Mouse (Mus musculus): ENCODE data around the gene Svep1. TPM values are rescaled to one million over a fixed set of nuclear protein-coding genes. Genes with fewer than 3 reads are reported as not detected.

Gene Svep1
- polyA plus RNA-seq, 1 experiment from 2014 or later, result 4.7 TPM

GRCm38 (mm10) chr4:58169918-58170317 is 36.7 kb downstream of the Svep1 start:
- ATAC-seq (replicated peaks; ENCODE audit: low FRiP score), result no peak

DNA sequence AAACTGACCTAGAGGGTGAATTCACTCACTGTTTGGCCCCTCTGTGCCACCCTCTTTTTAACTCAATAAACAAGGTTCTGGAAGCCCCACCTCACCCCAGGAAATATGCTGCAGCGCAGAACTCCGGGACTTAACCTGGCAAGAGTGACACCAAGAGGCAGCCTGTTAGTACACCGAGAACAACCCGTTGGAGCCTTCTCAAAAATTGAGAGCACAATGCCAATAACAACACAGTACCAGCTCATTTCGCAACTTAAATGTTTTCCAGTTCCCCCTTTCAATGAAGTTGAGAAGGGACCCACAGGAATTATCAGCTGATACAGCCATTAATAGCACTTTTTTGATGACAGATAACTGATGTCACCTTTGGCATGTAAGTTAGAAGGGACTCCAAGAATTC is 38.3 kb downstream of the Svep1 start:
- ATAC-seq (replicated peaks; ENCODE audit: low FRiP score), result no peak
- no peak overlapping the region for H3K9ac ChIP-seq
- H3K27ac ChIP-seq, result no peak overlapping the region
- H3K4me1 ChIP-seq, result 0 out of 2 replicates have a peak, but pooled peaks cover 3% of the 10 kb centered on the region
- H3K4me3 ChIP-seq (replicated peaks), result no peak overlapping the region
- WGBS, result 84% methylated on average over 5 of the region's 5 CpGs
- H3K4me2 ChIP-seq, result no peak overlapping the region
- no peaks in the 10 kb centered on the region for H3K9me3 ChIP-seq (replicated peaks)
- no peaks in the 10 kb centered on the region for H3K36me3 ChIP-seq
- no peaks in the 10 kb centered on the region for H3K27me3 ChIP-seq

More at GRCm38 (mm10) chr4:58169918-58170317, 36.7 kb downstream of the Svep1 start:
- Histone ChIP-seq H3K9me3 (replicated peaks) (no peaks in the 10 kb centered on the region), H3K9ac (no peak overlapping the region), H3K4me3 (replicated peaks) (no peak overlapping the region), H3K27ac (peak overlapping the region; percentile 14; the same call in 1 of the 2 replicates), H3K36me3 (no peaks in the 10 kb centered on the region), H3K4me2 (no peak overlapping the region), H3K27me3 (no peaks in the 10 kb centered on the region), H3K4me1 (0 out of 2 replicates have a peak, but pooled peaks cover 3% of the 10 kb centered on the region)
- WGBS, result 47% methylated on average over 2 of the region's 2 CpGs

GRCm38 (mm10) chr4:58165711-58166110 is 40.9 kb downstream of the Svep1 start:
- WGBS, result 80% methylated on average over 7 of the region's 7 CpGs

DNA sequence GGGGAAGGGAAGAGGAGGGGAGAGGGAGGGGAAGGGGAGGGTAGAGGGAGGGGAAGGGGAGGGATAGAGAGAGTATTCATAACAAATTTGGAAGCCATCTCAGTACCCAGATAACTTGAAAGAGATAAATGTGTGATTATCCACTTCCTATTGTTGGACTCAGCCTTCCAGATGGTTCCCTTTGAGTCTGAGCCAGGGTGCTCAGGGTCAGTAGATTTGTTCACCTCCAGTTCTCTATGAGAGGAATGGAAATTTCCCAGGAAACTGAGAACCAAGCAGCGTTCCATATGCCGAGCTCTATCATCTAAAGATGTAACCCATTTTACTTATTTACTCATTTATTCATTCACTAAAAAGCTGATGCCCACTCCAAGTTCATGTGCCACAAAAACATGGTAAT is 44.8 kb downstream of the Svep1 start:
- H3K4me3 ChIP-seq (replicated peaks), result no peak overlapping the region
- 88% methylated on average over 2 of the region's 2 CpGs for WGBS
- no peaks in the 10 kb centered on the region for H3K27me3 ChIP-seq
- H3K4me1 ChIP-seq, result no peaks in the 10 kb centered on the region
- no peak overlapping the region for H3K27ac ChIP-seq
- no peaks in the 10 kb centered on the region for H3K36me3 ChIP-seq
- no peak overlapping the region for H3K4me2 ChIP-seq
- no peaks in the 10 kb centered on the region for H3K9me3 ChIP-seq (replicated peaks)
- no peak overlapping the region for H3K9ac ChIP-seq
- no peak for ATAC-seq (replicated peaks; ENCODE audit: low FRiP score)

More at GRCm38 (mm10) chr4:58165711-58166110, 40.9 kb downstream of the Svep1 start:
- Histone ChIP-seq H3K4me2 (no peak overlapping the region), H3K27me3 (no peaks in the 10 kb centered on the region), H3K4me1 (0 out of 2 replicates have a peak, but pooled peaks cover 3% of the 10 kb centered on the region), H3K36me3 (no peaks in the 10 kb centered on the region), H3K9ac (no peak overlapping the region), H3K4me3 (replicated peaks) (no peak overlapping the region), H3K9me3 (replicated peaks) (no peaks in the 10 kb centered on the region), H3K27ac (no peak overlapping the region)
- no peak for ATAC-seq (replicated peaks; ENCODE audit: low FRiP score)

- Histone ChIP-seq H3K27me3 (no peaks in the 10 kb centered on the region), H3K36me3 (no peaks in the 10 kb centered on the region), H3K9ac (no peak overlapping the region), H3K4me3 (replicated peaks) (no peak overlapping the region), H3K27ac (no peak overlapping the region), H3K4me2 (no peak overlapping the region), H3K4me1 (no peaks in the 10 kb centered on the region), H3K9me3 (replicated peaks) (no peaks in the 10 kb centered on the region)
- WGBS, result 38% methylated on average over 1 of the region's 1 CpGs
- ATAC-seq (replicated peaks; ENCODE audit: low FRiP score), result no peak
Observed at GRCm38 (mm10) chr4:58159564-58159963, 47.1 kb downstream of the Svep1 start.

DNA sequence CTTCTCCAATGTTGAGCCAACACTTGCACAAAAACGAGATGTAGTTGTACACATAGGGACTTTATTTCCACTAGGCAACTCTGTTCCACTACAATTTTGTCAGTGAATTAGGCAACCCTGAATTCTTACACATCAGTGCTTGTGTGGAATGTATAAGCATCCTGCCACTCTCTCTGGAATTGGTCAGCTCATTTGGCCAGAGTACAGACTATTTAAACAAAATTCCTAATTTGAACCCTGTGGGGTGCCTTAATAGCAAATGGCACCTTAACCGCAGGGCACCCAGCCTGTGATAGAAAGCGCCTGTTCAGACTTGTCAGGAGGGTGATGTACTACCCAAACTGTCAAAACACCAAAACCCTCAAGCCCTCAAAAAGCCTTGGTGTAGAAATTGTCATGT is 56.4 kb downstream of the Svep1 start:
- Histone ChIP-seq H3K27ac (no peak overlapping the region), H3K9ac (no peak overlapping the region), H3K27me3 (no peaks in the 10 kb centered on the region), H3K9me3 (replicated peaks) (no peaks in the 10 kb centered on the region), H3K36me3 (no peaks in the 10 kb centered on the region), H3K4me3 (replicated peaks) (no peak overlapping the region), H3K4me2 (no peak overlapping the region), H3K4me1 (0 out of 2 replicates have a peak, but pooled peaks cover 3% of the 10 kb centered on the region)
- no peak for ATAC-seq (replicated peaks; ENCODE audit: low FRiP score)
- WGBS, result 81% methylated on average over 3 of the region's 3 CpGs

- no peak for ATAC-seq (replicated peaks; ENCODE audit: low FRiP score)
- H3K27ac ChIP-seq, result no peak overlapping the region
- H3K9ac ChIP-seq, result no peak overlapping the region
- H3K4me3 ChIP-seq (replicated peaks), result no peak overlapping the region
- H3K36me3 ChIP-seq, result no peaks in the 10 kb centered on the region; the same call in 1 of the 2 replicates
- no peak overlapping the region for H3K4me2 ChIP-seq
- no peaks in the 10 kb centered on the region for H3K9me3 ChIP-seq (replicated peaks)
- WGBS, result 44% methylated on average over 1 of the region's 1 CpGs
- H3K4me1 ChIP-seq, result 0 out of 2 replicates have a peak, but pooled peaks cover 3% of the 10 kb centered on the region
- H3K27me3 ChIP-seq, result no peaks in the 10 kb centered on the region
Observed at GRCm38 (mm10) chr4:58149186-58149585, 57.5 kb downstream of the Svep1 start.

DNA sequence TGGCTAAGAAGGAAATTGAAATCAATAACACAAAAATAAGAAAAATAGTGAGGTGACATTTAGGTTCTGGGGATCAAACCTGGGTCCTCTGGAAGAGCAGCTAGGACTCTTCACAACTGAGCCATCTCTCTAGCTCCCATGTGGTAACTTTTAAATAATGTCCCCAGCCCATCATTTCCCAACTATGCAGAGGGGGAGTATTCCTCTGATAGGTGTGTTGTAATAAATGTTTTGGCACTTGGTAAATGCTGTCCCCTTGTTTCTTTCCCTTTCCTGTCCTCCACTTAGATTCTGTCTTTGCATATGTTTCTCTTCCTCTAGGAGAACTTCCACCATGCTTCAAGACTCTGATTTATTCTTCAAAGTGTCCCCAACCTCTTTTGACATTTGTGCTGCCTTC is 58.1 kb downstream of the Svep1 start:
- Histone ChIP-seq H3K4me3 (replicated peaks) (no peak overlapping the region), H3K4me1 (0 out of 2 replicates have a peak, but pooled peaks cover 3% of the 10 kb centered on the region), H3K9me3 (replicated peaks) (no peaks in the 10 kb centered on the region), H3K27ac (no peak overlapping the region), H3K4me2 (no peak overlapping the region), H3K9ac (no peak overlapping the region), H3K36me3 (no peaks in the 10 kb centered on the region; the same call in 1 of the 2 replicates), H3K27me3 (no peaks in the 10 kb centered on the region)
- ATAC-seq (replicated peaks; ENCODE audit: low FRiP score), result no peak

DNA sequence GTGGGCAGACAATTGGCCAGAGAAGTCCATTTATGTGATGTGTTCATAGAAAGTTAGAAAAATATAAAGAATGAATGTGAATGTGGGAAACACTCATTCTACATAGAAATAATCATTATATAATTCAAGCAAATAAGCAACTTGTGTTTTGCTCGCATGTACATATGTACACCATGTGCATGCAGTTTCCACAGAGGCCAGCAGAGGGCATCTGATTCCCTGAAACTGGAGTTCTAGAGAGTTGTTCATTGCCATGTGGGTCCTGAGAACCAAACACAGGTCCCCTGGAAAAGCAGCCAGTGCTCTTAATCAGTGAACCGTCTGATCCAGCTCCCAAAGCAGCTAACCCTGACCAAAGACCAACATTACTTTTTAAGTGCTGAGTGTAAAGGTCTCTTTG is 60.0 kb downstream of the Svep1 start:
- no peak overlapping the region for H3K27ac ChIP-seq
- no peaks in the 10 kb centered on the region for H3K9me3 ChIP-seq (replicated peaks)
- H3K4me3 ChIP-seq (replicated peaks), result no peak overlapping the region
- no peak overlapping the region for H3K9ac ChIP-seq
- 0 out of 2 replicates have a peak, but pooled peaks cover 3% of the 10 kb centered on the region for H3K4me1 ChIP-seq
- H3K27me3 ChIP-seq, result no peaks in the 10 kb centered on the region
- ATAC-seq (replicated peaks; ENCODE audit: low FRiP score), result no peak
- 94% methylated on average over 2 of the region's 2 CpGs for WGBS
- no peaks in the 10 kb centered on the region; the same call in 1 of the 2 replicates for H3K36me3 ChIP-seq
- H3K4me2 ChIP-seq, result no peak overlapping the region

GRCm38 (mm10) chr4:58139764-58140556 is 66.7 kb downstream of the Svep1 start:
- no peaks in the 10 kb centered on the region for H3K27me3 ChIP-seq
- ATAC-seq (replicated peaks; ENCODE audit: low FRiP score), result no peak
- no peaks in the 10 kb centered on the region for H3K9me3 ChIP-seq (replicated peaks)
- WGBS, result 69% methylated on average over 8 of the region's 8 CpGs
- H3K4me3 ChIP-seq (replicated peaks), result no peak overlapping the region
- H3K4me2 ChIP-seq, result no peak overlapping the region
- H3K27ac ChIP-seq, result no peak overlapping the region
- H3K36me3 ChIP-seq, result no peaks in the 10 kb centered on the region; the same call in 1 of the 2 replicates
- H3K9ac ChIP-seq, result no peak overlapping the region
- H3K4me1 ChIP-seq, result no peaks in the 10 kb centered on the region

- 83% methylated on average over 6 of the region's 6 CpGs for WGBS
- Histone ChIP-seq H3K4me2 (no peak overlapping the region), H3K4me3 (replicated peaks) (no peak overlapping the region), H3K4me1 (no peaks in the 10 kb centered on the region), H3K9ac (no peak overlapping the region), H3K27ac (no peak overlapping the region), H3K9me3 (replicated peaks) (no peaks in the 10 kb centered on the region), H3K36me3 (no peaks in the 10 kb centered on the region), H3K27me3 (no peaks in the 10 kb centered on the region)
- ATAC-seq (replicated peaks; ENCODE audit: low FRiP score), result no peak
Observed at GRCm38 (mm10) chr4:58139241-58139640, 67.4 kb downstream of the Svep1 start.

DNA sequence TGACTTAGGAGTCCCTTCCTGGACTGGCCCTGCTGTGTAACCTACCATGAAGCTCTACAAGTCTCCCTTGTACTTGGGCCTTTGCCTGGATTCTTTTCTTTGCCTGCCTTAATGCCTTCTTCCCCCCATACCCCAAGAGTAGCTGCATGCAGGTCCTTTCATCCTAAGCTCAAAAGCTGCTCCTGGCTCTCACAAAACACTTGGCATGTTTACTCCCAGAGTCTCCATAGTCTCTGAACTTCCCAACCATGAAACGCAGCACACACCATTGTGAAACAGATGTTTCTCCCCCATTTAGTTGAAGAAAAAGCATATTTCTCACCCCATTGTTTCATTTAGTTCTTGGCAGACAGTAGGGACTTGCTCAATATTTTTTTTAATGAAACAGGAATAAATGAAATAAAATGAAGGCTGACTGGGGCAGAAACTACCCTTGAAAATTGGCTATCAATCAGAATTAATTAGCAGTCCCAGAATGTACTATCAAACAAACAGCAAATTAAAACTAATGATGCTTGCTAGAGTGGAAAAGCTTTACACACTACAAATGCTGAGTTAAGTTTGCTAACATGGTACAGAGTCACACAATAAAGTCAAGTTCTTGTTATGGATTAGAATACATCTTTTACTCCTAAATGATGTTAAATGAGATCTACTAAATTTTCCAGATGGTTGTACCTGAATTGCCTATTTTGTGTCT is 72.9 kb downstream of the Svep1 start:
- no peak for ATAC-seq (replicated peaks; ENCODE audit: low FRiP score)
- H3K4me1 ChIP-seq, result no peaks in the 10 kb centered on the region
- H3K27ac ChIP-seq, result no peak overlapping the region
- no peaks in the 10 kb centered on the region for H3K27me3 ChIP-seq
- no peak overlapping the region for H3K9ac ChIP-seq
- no peak overlapping the region for H3K4me2 ChIP-seq
- H3K36me3 ChIP-seq, result no peaks in the 10 kb centered on the region
- H3K4me3 ChIP-seq (replicated peaks), result no peak overlapping the region
- H3K9me3 ChIP-seq (replicated peaks), result no peaks in the 10 kb centered on the region
- 73% methylated on average over 1 of the region's 1 CpGs for WGBS

Data from kidney, embryonic 15.5 days (tissue).